17 mouse cellular contexts compared by ENCODE assay signal in genomic region chr6:77511805-77512204, GRCm38 (mm10).
DNase-seq lines count a peak whose midpoint lies in the region; ATAC-seq and TF ChIP-seq lines count a peak whose summit lies in the region.
"Had no signal": no experiment of that assay in that cellular context is flagged by ENCODE, and none has a peak within 500 bp of the region (broad histone marks: within the 10 kb centered on the region; RNA-seq: fewer than 3 reads in every experiment).

No protein-coding gene starts in this region.

- ATAC-seq in hindbrain, embryonic 13.5 days (ENCODE audit: low FRiP score) = peak; percentile 69
- no peak for ATAC-seq in neural tube, embryonic 11.5 days (ENCODE audit: insufficient read depth, low FRiP score, low TSS enrichment)
- no peak for ATAC-seq in CD4-positive, CD25-positive, alpha-beta regulatory T cell, adult 4 months
- ATAC-seq: intestine, embryonic 15.5 days; liver, embryonic 12.5 days had no signal

- TF ChIP-seq POLR2A in brain, embryonic 14.5 days (IDR thresholded peaks at IDR 0.05; ENCODE audit: borderline replicate concordance, extremely low read depth, insufficient read depth, insufficient read length, poor library complexity, severe bottlenecking) = no peak

- TF ChIP-seq CTCF in brain, embryonic 14.5 days (IDR thresholded peaks at IDR 0.05; ENCODE audit: borderline replicate concordance, extremely low read depth, insufficient read depth, insufficient read length) = no peak

- no peaks in the 10 kb centered on the region for H3K9me3 ChIP-seq in hindbrain, embryonic 13.5 days
- no peaks in the 10 kb centered on the region for H3K9me3 ChIP-seq in hindbrain, embryonic 10.5 days
- no peaks in the 10 kb centered on the region for H3K9me3 ChIP-seq in neural tube, embryonic 11.5 days (ENCODE audit: control insufficient read depth, low read length)
- H3K9me3 ChIP-seq: embryonic facial prominence, embryonic 13.5 days; intestine, embryonic 15.5 days; limb, embryonic 10.5 days; liver, embryonic 12.5 days; lung, embryonic 15.5 days; stomach, embryonic 15.5 days had no signal

- H3K27me3 ChIP-seq in hindbrain, embryonic 13.5 days = no peaks in the 10 kb centered on the region
- H3K27me3 ChIP-seq in hindbrain, embryonic 10.5 days (ENCODE audit: insufficient read depth, poor library complexity, severe bottlenecking) = no peaks in the 10 kb centered on the region
- H3K27me3 ChIP-seq in neural tube, embryonic 11.5 days (ENCODE audit: control insufficient read depth, insufficient read depth, low read length) = no peaks in the 10 kb centered on the region
- H3K27me3 ChIP-seq: embryonic facial prominence, embryonic 13.5 days; intestine, embryonic 15.5 days; liver, embryonic 12.5 days; lung, embryonic 15.5 days; stomach, embryonic 15.5 days had no signal

- no peaks in the 10 kb centered on the region for H3K36me3 ChIP-seq in hindbrain, embryonic 13.5 days
- H3K36me3 ChIP-seq in hindbrain, embryonic 10.5 days = no peaks in the 10 kb centered on the region
- no peaks in the 10 kb centered on the region for H3K36me3 ChIP-seq in neural tube, embryonic 11.5 days (ENCODE audit: control insufficient read depth, insufficient read depth, low read length)
- H3K36me3 ChIP-seq: embryonic facial prominence, embryonic 13.5 days; intestine, embryonic 15.5 days; limb, embryonic 10.5 days; liver, embryonic 12.5 days; lung, embryonic 15.5 days; stomach, embryonic 15.5 days had no signal

- no peak overlapping the region for H3K9ac ChIP-seq in hindbrain, embryonic 13.5 days
- no peak overlapping the region for H3K9ac ChIP-seq in neural tube, embryonic 11.5 days (ENCODE audit: low read length)
- H3K9ac ChIP-seq: embryonic facial prominence, embryonic 13.5 days; intestine, embryonic 15.5 days; liver, embryonic 12.5 days; lung, embryonic 15.5 days; stomach, embryonic 15.5 days had no signal

- no peak for DNase-seq in hindbrain, embryonic 10.5 days (ENCODE audit: low spot score)
- DNase-seq in R1 (ENCODE audit: low read depth, low spot score) = peak; percentile 2
- DNase-seq in brain, embryonic 14.5 days (ENCODE audit: low read depth) = peak; percentile 77
- DNase-seq in neural tube, embryonic 11.5 days (ENCODE audit: low spot score) = peak; percentile 27
- DNase-seq in urinary bladder, postnatal 4 days (ENCODE audit: low spot score in 2 of 2) = no peak
- DNase-seq: adrenal gland, postnatal 14 days; cerebellum, postnatal 14 days; gastrocnemius, postnatal 25 days; heart, postnatal 10 days had no signal

- no peak overlapping the region for H3K4me2 ChIP-seq in hindbrain, embryonic 13.5 days
- no peak overlapping the region for H3K4me2 ChIP-seq in neural tube, embryonic 11.5 days (ENCODE audit: low read depth)
- H3K4me2 ChIP-seq: embryonic facial prominence, embryonic 13.5 days; intestine, embryonic 15.5 days; liver, embryonic 12.5 days; lung, embryonic 15.5 days; stomach, embryonic 15.5 days had no signal

- peaks cover 25% of the 10 kb centered on the region for H3K4me1 ChIP-seq in hindbrain, embryonic 13.5 days (replicated peaks)
- peaks cover 7% of the 10 kb centered on the region for H3K4me1 ChIP-seq in hindbrain, embryonic 10.5 days (replicated peaks)
- H3K4me1 ChIP-seq in neural tube, embryonic 11.5 days (ENCODE audit: control insufficient read depth, insufficient read depth, low read length) = peaks cover 6% of the 10 kb centered on the region
- H3K4me1 ChIP-seq: embryonic facial prominence, embryonic 13.5 days; intestine, embryonic 15.5 days; liver, embryonic 12.5 days; lung, embryonic 15.5 days; stomach, embryonic 15.5 days had no signal

- 5% methylated on average over 5 of the region's 5 CpGs for WGBS in hindbrain, embryonic 13.5 days
- WGBS in hindbrain, embryonic 10.5 days = 6% methylated on average over 5 of the region's 5 CpGs
- 2% methylated on average over 5 of the region's 5 CpGs for WGBS in neural tube, embryonic 11.5 days

- peak overlapping the region; percentile 20 for H3K27ac ChIP-seq in hindbrain, embryonic 13.5 days
- H3K27ac ChIP-seq in hindbrain, embryonic 10.5 days = no peak overlapping the region
- no peak overlapping the region for H3K27ac ChIP-seq in neural tube, embryonic 11.5 days (ENCODE audit: low read depth, low read length)
- H3K27ac ChIP-seq: embryonic facial prominence, embryonic 13.5 days; intestine, embryonic 15.5 days; limb, embryonic 10.5 days; liver, embryonic 12.5 days; lung, embryonic 15.5 days; stomach, embryonic 15.5 days had no signal

- H3K4me3 ChIP-seq in hindbrain, embryonic 13.5 days = no peak overlapping the region
- H3K4me3 ChIP-seq in hindbrain, embryonic 10.5 days = no peak overlapping the region
- no peak overlapping the region for H3K4me3 ChIP-seq in neural tube, embryonic 11.5 days (ENCODE audit: low read depth, low read length)
- H3K4me3 ChIP-seq: embryonic facial prominence, embryonic 13.5 days; intestine, embryonic 15.5 days; limb, embryonic 10.5 days; liver, embryonic 12.5 days; lung, embryonic 15.5 days; stomach, embryonic 15.5 days had no signal

Comparison
In these comparisons a context has a peak if more than half of its experiments do, and no peak if none do; other contexts are left out.
1. DNase-seq: peak in R1 (single experiment), brain, embryonic 14.5 days (single experiment) and neural tube, embryonic 11.5 days (single experiment); none in hindbrain, embryonic 10.5 days (single experiment) and urinary bladder, postnatal 4 days (0 of 2).